Mouse (Mus musculus) thymus, adult 2 months (tissue): ENCODE results near the gene 9130409I23Rik. TPM values are rescaled to one million over a fixed set of nuclear protein-coding genes. Genes with fewer than 3 reads are reported as not detected.
A peak's percentile ranks its signal among the peaks of the same experiment; 100 is the strongest.

ENCODE experiments used
- DNase-seq: peaks from one replicate; pipeline ENCODE4 v3.0.0; 2021
- H3K27ac ChIP-seq: fragments of 200-500 bp; 2 replicates; pipeline ENCODE4 v1.5.1; 2012; ENCODE audit warnings: low read length, control low read depth; ENCODE audit not compliant: control insufficient read depth, insufficient read depth
- H3K27me3 ChIP-seq: fragments of 200-500 bp; 2 replicates; pipeline ENCODE4 v1.6.1; 2012; ENCODE audit warnings: mild to moderate bottlenecking, low read length, moderate library complexity, mixed read lengths; ENCODE audit not compliant: control insufficient read depth, insufficient read depth
- H3K36me3 ChIP-seq: fragments of 200-500 bp; 2 replicates; pipeline ENCODE4 v1.6.1; 2012; ENCODE audit warnings: mild to moderate bottlenecking, low read length, moderate library complexity; ENCODE audit not compliant: control insufficient read depth, insufficient read depth
- H3K4me1 ChIP-seq: fragments of 200-500 bp; replicated peaks from 2 replicates; pipeline ENCODE4 v1.6.1; 2012; ENCODE audit warnings: low read length; ENCODE audit not compliant: control insufficient read depth, insufficient read depth
- H3K4me3 ChIP-seq: fragments of 200-500 bp; 2 replicates; pipeline ENCODE4 v1.5.1; 2012; ENCODE audit warnings: mild to moderate bottlenecking, low read length, control low read depth, moderate library complexity; ENCODE audit not compliant: control insufficient read depth, insufficient read depth
- CTCF ChIP-seq: fragments of 200-500 bp; IDR thresholded peaks from 2 replicates; pipeline ENCODE4 v1.5.1; 2012; ENCODE audit warnings: mild to moderate bottlenecking, control low read depth, low read length, moderate library complexity, borderline replicate concordance; ENCODE audit not compliant: control insufficient read depth, poor library complexity, insufficient read depth; ENCODE audit errors: extremely low read depth
- POLR2A ChIP-seq: fragments of 200-500 bp; IDR thresholded peaks from 2 replicates; pipeline ENCODE4 v1.6.1; 2012; ENCODE audit warnings: mild to moderate bottlenecking, low read length, control low read depth, moderate library complexity; ENCODE audit not compliant: control insufficient read depth, poor library complexity, insufficient read depth; ENCODE audit errors: extremely low read depth
- WGBS: fragments of 180-500 bp; shearing (Covaris S2); methylation state at CpG from one replicate; pipeline ENCODE4 v1.1.7; 2018; 5-methylcytosine and 5-hydroxymethylcytosine counted together
- polyA plus RNA-seq: library from polyadenylated mRNA; depleted of rRNA; stranded (reverse); fragments of >200 nt; gene quantifications from 2 replicates; pipeline ENCODE4 v1.2.3, GENCODE M21; 2012

Gene 9130409I23Rik
- polyA plus RNA-seq, 1 experiment, result 0.09 TPM

- no peak overlapping the region for H3K27ac ChIP-seq
- no peak overlapping the region for H3K4me3 ChIP-seq
- DNase-seq, result no peak
- H3K4me1 ChIP-seq, result peaks cover 2% of the 10 kb centered on the region
- no peaks in the 10 kb centered on the region for H3K36me3 ChIP-seq
- no peak for TF ChIP-seq CTCF
- TF ChIP-seq POLR2A, result no peak
- 67% methylated on average over 3 of the region's 3 CpGs for WGBS
- H3K27me3 ChIP-seq, result no peaks in the 10 kb centered on the region
Measured at GRCm38 (mm10) chr1:181009754-181010153, 41.3 kb upstream of the 9130409I23Rik start.

- Histone ChIP-seq H3K4me3 (no peak overlapping the region), H3K27ac (no peak overlapping the region), H3K36me3 (no peaks in the 10 kb centered on the region), H3K4me1 (peaks cover 8% of the 10 kb centered on the region), H3K27me3 (no peaks in the 10 kb centered on the region)
- WGBS, result 91% methylated on average over 4 of the region's 4 CpGs
- DNase-seq, result no peak
- no peak for TF ChIP-seq POLR2A
- no peak for TF ChIP-seq CTCF
Measured at GRCm38 (mm10) chr1:181010171-181010932, 40.7 kb upstream of the 9130409I23Rik start.

GRCm38 (mm10) chr1:181011601-181012000 is 39.4 kb upstream of the 9130409I23Rik start:
- Histone ChIP-seq H3K36me3 (no peaks in the 10 kb centered on the region), H3K27ac (no peak overlapping the region), H3K4me3 (no peak overlapping the region), H3K4me1 (peaks cover 17% of the 10 kb centered on the region), H3K27me3 (no peaks in the 10 kb centered on the region)
- DNase-seq, result no peak
- no peak for TF ChIP-seq POLR2A
- TF ChIP-seq CTCF, result no peak
- 93% methylated on average over 5 of the region's 5 CpGs for WGBS

GRCm38 (mm10) chr1:181012416-181012815 is 38.6 kb upstream of the 9130409I23Rik start:
- Histone ChIP-seq H3K36me3 (no peaks in the 10 kb centered on the region), H3K27me3 (no peaks in the 10 kb centered on the region), H3K4me1 (peaks cover 19% of the 10 kb centered on the region), H3K27ac (no peak overlapping the region), H3K4me3 (no peak overlapping the region)
- 100% methylated on average over 3 of the region's 3 CpGs for WGBS
- no peak for TF ChIP-seq CTCF
- TF ChIP-seq POLR2A, result no peak
- DNase-seq, result no peak

- TF ChIP-seq POLR2A, result no peak
- no peak for TF ChIP-seq CTCF
- 41% methylated on average over 6 of the region's 6 CpGs for WGBS
- peaks cover 23% of the 10 kb centered on the region for H3K4me1 ChIP-seq
- no peaks in the 10 kb centered on the region for H3K27me3 ChIP-seq
- DNase-seq, result no peak
- H3K4me3 ChIP-seq, result no peak overlapping the region
- no peaks in the 10 kb centered on the region for H3K36me3 ChIP-seq
- no peak overlapping the region for H3K27ac ChIP-seq
Measured at GRCm38 (mm10) chr1:181013446-181013845, 37.6 kb upstream of the 9130409I23Rik start.

GRCm38 (mm10) chr1:181014731-181015500 is 36.1 kb upstream of the 9130409I23Rik start:
- peak overlapping the region; percentile 71 for H3K27ac ChIP-seq
- H3K36me3 ChIP-seq, result no peaks in the 10 kb centered on the region
- no peak for DNase-seq
- no peak overlapping the region for H3K4me3 ChIP-seq
- H3K27me3 ChIP-seq, result no peaks in the 10 kb centered on the region
- H3K4me1 ChIP-seq, result peaks cover 23% of the 10 kb centered on the region
- 91% methylated on average over 6 of the region's 6 CpGs for WGBS
- TF ChIP-seq CTCF (no peak), POLR2A (no peak)

- Histone ChIP-seq H3K27ac (peak overlapping the region; percentile 71; the same call in 1 of the 2 replicates), H3K4me3 (no peak overlapping the region), H3K27me3 (no peaks in the 10 kb centered on the region), H3K36me3 (no peaks in the 10 kb centered on the region), H3K4me1 (peaks cover 23% of the 10 kb centered on the region)
- no peak for DNase-seq
- no peak for TF ChIP-seq POLR2A
- TF ChIP-seq CTCF, result no peak
Measured at GRCm38 (mm10) chr1:181015558-181015957, 35.5 kb upstream of the 9130409I23Rik start.
